Mouse (Mus musculus) stomach, embryonic 14.5 days (tissue): ENCODE measurements at regions not wholly inside any gene's neighbourhood (a gene's known extent, or its start where the extent isn't known, plus 50 kb on each side); places are given as distances from the start of the nearest gene placed in this dataset.

Experiments
- ATAC-seq: fragments of 200-750 bp; cut with Nextera tagmentation; 2 replicates; pipeline ENCODE4 v1.8.0; 2017; ENCODE audit warnings: low read depth, moderate TSS enrichment; ENCODE audit not compliant: insufficient number of reproducible peaks, insufficient read depth, low FRiP score
- H3K27ac ChIP-seq: fragments of 300-500 bp; sonication (generic); 2 replicates; pipeline ENCODE4 v1.5.1; 2014; ENCODE audit warnings: mild to moderate bottlenecking, low read length, moderate library complexity, mixed read lengths
- H3K27me3 ChIP-seq: fragments of 300-500 bp; sonication (generic); 2 replicates; pipeline ENCODE4 v1.6.1; 2014; ENCODE audit warnings: low read length, control low read depth, mixed read lengths; ENCODE audit not compliant: control insufficient read depth, insufficient read depth
- H3K36me3 ChIP-seq: fragments of 300-500 bp; sonication (generic); 2 replicates; pipeline ENCODE4 v1.6.1; 2014; ENCODE audit warnings: mild to moderate bottlenecking, control low read depth, low read length, moderate library complexity, mixed read lengths; ENCODE audit not compliant: control insufficient read depth, insufficient read depth
- H3K4me1 ChIP-seq: fragments of 300-500 bp; sonication (generic); 2 replicates; pipeline ENCODE4 v1.6.1; 2014; ENCODE audit warnings: low read length, control low read depth, mixed read lengths; ENCODE audit not compliant: control insufficient read depth, insufficient read depth
- H3K4me2 ChIP-seq: fragments of 300-500 bp; sonication (generic); replicated peaks from 2 replicates; pipeline ENCODE4 v1.6.1; 2014; ENCODE audit warnings: low read depth, low read length, control low read depth
- H3K4me3 ChIP-seq: fragments of 300-500 bp; sonication (generic); 2 replicates; pipeline ENCODE4 v1.5.1; 2014; ENCODE audit warnings: low read depth, low read length, control low read depth
- H3K9ac ChIP-seq: fragments of 300-500 bp; sonication (generic); replicated peaks from 2 replicates; pipeline ENCODE4 v1.6.1; 2014; ENCODE audit warnings: low read depth, mild to moderate bottlenecking, control low read depth, low read length, moderate library complexity, mixed read lengths
- H3K9me3 ChIP-seq: fragments of 300-500 bp; sonication (generic); 2 replicates; pipeline ENCODE4 v1.6.1; 2016; ENCODE audit warnings: low read depth, low read length, control low read depth; ENCODE audit not compliant: control insufficient read depth
- WGBS: fragments of 180-500 bp; shearing (Covaris S2); extraction: QIAGEN DNeasy Blood & Tissue Kit; methylation state at CpG from one replicate; pipeline ENCODE4 v1.1.7; 2014; 5-methylcytosine and 5-hydroxymethylcytosine counted together

DNA sequence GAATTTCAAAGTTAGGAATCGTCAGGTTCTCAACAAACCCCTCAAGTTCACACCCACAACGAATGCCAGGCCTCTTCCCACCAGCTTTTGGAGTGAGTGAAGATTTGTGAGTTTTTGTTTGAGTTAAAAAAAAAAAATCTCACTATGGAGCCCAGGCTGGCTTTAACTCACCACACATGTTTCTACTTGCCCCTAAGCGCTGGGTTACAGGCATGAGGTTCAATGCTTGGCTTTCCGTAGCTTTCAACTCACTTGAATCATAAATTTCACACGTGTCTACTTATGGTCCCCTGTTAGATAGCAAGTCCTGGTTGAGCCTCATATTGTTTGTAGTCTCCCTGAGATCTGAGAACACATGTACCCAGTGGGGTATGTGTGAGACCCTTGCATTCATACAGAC, 122.8 kb upstream of the Efna5 start:
- no peaks in the 10 kb centered on the region for H3K36me3 ChIP-seq
- H3K9me3 ChIP-seq: no peaks in the 10 kb centered on the region
- H3K9ac ChIP-seq: no peak overlapping the region
- 83% methylated on average over 5 of the region's 5 CpGs for WGBS
- ATAC-seq: no peak
- no peaks in the 10 kb centered on the region for H3K27me3 ChIP-seq
- H3K4me1 ChIP-seq: peaks cover 13% of the 10 kb centered on the region; the same call in 1 of the 2 replicates
- no peak overlapping the region for H3K4me3 ChIP-seq
- H3K27ac ChIP-seq: no peak overlapping the region
- no peak overlapping the region for H3K4me2 ChIP-seq

DNA sequence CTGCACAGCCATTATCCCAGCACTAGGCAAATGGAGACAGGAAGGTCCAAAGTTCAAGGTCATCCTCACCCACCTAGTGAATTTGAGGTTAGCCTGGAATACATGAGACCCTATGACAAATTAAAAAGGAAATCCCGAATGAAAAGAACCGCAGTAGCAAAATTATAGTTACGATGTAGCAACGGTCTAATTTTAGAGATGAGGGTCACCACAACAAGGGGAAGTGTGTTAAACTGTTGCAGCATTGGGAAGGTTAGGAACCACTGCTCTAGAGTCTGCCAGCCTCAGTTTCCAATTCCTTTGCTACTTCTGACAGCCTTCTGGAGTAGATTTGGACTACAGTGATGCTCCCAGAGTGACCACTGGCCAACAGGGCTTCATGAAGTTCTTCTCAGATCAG, 121.6 kb upstream of the Efna5 start:
- no peaks in the 10 kb centered on the region for H3K9me3 ChIP-seq
- no peak for ATAC-seq
- no peaks in the 10 kb centered on the region for H3K36me3 ChIP-seq
- no peak overlapping the region for H3K27ac ChIP-seq
- no peak overlapping the region for H3K9ac ChIP-seq
- WGBS: 95% methylated on average over 4 of the region's 4 CpGs
- no peaks in the 10 kb centered on the region for H3K27me3 ChIP-seq
- H3K4me3 ChIP-seq: no peak overlapping the region
- peaks cover 5% of the 10 kb centered on the region; the same call in 1 of the 2 replicates for H3K4me1 ChIP-seq
- H3K4me2 ChIP-seq: no peak overlapping the region

DNA sequence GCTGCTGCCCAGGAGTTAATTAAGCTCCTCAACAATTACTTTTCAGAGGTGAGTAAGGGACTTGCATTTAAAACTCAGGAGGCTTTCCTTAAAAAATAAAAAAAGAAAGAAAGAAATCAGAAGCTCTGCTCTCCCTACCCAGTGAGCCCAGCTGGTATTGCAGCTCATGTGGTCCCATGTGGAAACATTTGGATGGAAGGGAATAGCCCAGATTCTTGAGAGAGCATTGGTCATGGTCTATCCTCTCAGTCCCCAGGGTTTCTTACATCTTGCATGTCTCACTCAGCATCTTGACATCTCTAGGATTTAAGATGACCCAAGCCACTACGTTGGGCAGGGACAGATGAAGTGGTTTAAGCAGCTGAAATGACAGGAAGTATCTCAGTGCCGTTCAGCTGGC, 120.8 kb upstream of the Efna5 start:
- Histone ChIP-seq H3K9me3 (no peaks in the 10 kb centered on the region), H3K9ac (no peak overlapping the region), H3K36me3 (no peaks in the 10 kb centered on the region), H3K4me2 (no peak overlapping the region), H3K27ac (no peak overlapping the region), H3K4me1 (no peaks in the 10 kb centered on the region), H3K27me3 (no peaks in the 10 kb centered on the region), H3K4me3 (no peak overlapping the region)
- 57% methylated on average over 2 of the region's 2 CpGs for WGBS
- no peak for ATAC-seq

DNA sequence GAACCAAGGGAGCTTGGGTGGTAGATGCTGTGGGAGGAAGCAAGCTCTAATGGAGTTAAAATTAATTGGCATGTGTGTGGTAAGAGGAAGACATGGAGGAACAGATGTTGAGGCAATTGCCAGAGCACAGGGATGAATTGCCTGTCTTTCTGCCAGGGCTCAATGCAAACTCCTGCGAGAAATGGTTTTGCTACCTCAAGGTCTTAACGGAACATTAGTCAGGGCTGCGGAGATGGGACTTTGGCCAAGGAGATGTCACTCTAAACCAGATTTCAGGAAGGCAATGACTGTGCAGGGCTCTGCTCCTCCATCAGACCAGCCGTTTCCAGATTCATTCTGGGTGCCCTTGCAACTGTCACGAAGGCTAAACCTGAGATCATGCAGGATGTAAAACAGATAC, 116.6 kb upstream of the Efna5 start:
- ATAC-seq: no peak

DNA sequence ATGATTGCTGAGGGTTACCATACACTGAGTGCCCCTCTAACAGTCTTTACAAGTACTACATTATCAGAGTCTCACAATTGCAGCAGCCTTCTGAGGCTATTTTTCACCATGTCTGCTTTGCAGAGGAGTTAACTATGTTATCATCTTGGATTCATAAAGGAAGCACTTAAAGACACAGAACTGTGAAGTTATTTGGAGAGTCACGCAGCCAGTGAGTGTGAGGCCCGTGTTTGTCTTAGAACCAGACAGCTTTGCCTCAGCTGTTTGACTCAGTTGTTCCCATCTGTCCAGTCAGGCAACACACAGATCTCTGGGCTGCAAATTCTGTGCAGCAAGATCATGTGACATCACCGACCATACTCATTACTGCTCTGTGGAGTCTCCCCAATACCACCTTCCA, 114.2 kb upstream of the Efna5 start:
- Histone ChIP-seq H3K9me3 (no peaks in the 10 kb centered on the region), H3K4me1 (no peaks in the 10 kb centered on the region), H3K9ac (no peak overlapping the region), H3K4me2 (no peak overlapping the region), H3K4me3 (no peak overlapping the region), H3K27me3 (no peaks in the 10 kb centered on the region), H3K36me3 (no peaks in the 10 kb centered on the region), H3K27ac (no peak overlapping the region)
- 64% methylated on average over 3 of the region's 3 CpGs for WGBS
- ATAC-seq: no peak

More for the DNA sequence above, 116.6 kb upstream of the Efna5 start:
- no peak overlapping the region for H3K27ac ChIP-seq
- no peak overlapping the region for H3K4me3 ChIP-seq
- no peaks in the 10 kb centered on the region for H3K27me3 ChIP-seq
- no peak overlapping the region for H3K4me2 ChIP-seq
- H3K9ac ChIP-seq: no peak overlapping the region
- no peaks in the 10 kb centered on the region for H3K4me1 ChIP-seq
- WGBS: 59% methylated on average over 5 of the region's 5 CpGs
- H3K36me3 ChIP-seq: no peaks in the 10 kb centered on the region
- H3K9me3 ChIP-seq: no peaks in the 10 kb centered on the region

DNA sequence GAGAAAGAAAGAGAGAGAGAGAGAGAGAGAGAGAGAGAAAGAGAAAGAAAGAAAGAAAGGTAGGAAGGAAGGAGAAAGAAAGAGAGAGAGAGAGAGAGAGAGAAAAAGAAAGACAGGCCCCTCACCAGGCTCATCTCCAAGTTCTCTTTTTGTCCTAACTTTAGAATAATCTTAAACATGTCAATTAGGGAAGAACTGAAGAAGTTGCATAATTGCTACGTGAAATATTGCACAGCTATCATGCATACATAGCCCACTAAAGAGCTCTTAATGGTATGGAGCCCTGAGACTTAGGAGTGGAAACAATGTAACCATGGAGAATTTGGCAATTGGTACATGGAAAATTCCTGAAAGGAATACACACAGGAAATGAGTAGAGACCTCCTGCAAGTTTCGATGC, 111.9 kb upstream of the Efna5 start:
- Histone ChIP-seq H3K27ac (no peak overlapping the region), H3K9me3 (no peaks in the 10 kb centered on the region), H3K4me3 (no peak overlapping the region), H3K4me1 (no peaks in the 10 kb centered on the region), H3K4me2 (no peak overlapping the region), H3K9ac (no peak overlapping the region), H3K27me3 (no peaks in the 10 kb centered on the region), H3K36me3 (no peaks in the 10 kb centered on the region)
- ATAC-seq: no peak
- 92% methylated on average over 2 of the region's 2 CpGs for WGBS

DNA sequence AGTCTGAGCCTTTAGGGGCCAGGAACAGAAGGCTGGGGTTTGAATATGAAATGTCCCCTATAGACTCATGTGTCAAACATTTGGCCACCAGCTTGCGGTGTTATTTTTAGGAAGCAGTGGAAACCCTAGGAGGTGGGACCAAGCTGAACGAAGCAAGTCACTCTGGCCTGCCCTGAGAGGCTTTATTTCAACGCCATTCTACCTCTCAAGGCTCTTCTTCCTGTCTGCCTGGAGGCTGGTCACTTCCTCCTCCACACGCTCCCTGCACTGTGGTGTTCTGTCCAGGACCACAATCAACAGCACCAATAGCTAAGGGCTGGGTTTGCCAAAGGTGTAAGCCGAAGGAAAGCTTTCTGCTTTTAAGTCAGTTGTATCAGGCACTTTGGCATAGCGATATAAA, 105.2 kb upstream of the Efna5 start:
- Histone ChIP-seq H3K36me3 (no peaks in the 10 kb centered on the region), H3K4me2 (no peak overlapping the region)

DNA sequence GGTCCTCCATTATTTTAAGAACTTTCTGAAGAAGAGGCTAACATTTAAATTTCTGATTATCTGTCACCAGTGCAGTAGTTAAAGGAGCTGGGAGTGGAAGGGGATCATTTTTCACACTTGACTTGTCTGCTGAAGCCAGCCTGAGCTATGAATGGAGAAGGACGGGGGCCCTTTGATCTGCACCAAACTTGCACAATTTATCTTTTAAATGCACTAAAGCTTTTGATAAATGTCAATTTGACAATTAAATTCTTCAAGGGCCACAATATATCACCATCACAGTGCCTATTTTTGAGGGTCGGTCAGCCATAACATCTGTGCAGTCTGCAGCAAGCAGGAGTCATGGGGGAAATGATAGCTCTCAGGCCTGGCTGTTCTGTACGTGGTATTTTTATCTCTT, 99.2 kb upstream of the Efna5 start:
- 17% methylated on average over 3 of the region's 3 CpGs for WGBS
- Histone ChIP-seq H3K36me3 (no peaks in the 10 kb centered on the region), H3K27ac (0 out of 2 replicates have a peak overlapping the region, but pooled peaks have one; percentile 3), H3K27me3 (no peaks in the 10 kb centered on the region), H3K4me3 (no peak overlapping the region), H3K4me2 (no peak overlapping the region), H3K9ac (no peak overlapping the region), H3K9me3 (no peaks in the 10 kb centered on the region), H3K4me1 (no peaks in the 10 kb centered on the region)
- no peak for ATAC-seq

More for the DNA sequence above, 105.2 kb upstream of the Efna5 start:
- Histone ChIP-seq H3K9me3 (no peaks in the 10 kb centered on the region), H3K9ac (no peak overlapping the region), H3K27me3 (no peaks in the 10 kb centered on the region), H3K4me1 (no peaks in the 10 kb centered on the region), H3K4me3 (no peak overlapping the region), H3K27ac (no peak overlapping the region)
- ATAC-seq: no peak
- 78% methylated on average over 6 of the region's 6 CpGs for WGBS

DNA sequence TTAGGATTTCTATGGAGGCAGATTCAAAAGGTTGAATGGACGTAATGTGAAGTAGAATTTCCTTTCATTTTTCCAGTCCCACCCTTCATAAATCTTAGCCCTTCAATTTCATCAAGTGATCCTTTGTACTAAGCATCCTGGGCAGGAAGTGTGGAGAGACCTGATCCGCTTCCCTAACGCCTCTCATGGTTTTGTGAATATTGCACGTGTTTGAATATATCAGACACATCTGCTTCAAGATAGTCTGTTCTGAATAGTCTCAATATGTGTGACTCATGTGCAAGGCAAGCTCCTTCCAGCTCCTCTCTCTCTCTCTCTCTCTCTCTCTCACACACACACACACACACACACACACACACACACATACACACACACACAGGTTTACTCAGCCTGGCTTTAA, 96.4 kb upstream of the Efna5 start:
- Histone ChIP-seq H3K9me3 (peaks cover 7% of the 10 kb centered on the region; the same call in 1 of the 2 replicates), H3K27me3 (no peaks in the 10 kb centered on the region), H3K36me3 (no peaks in the 10 kb centered on the region), H3K4me1 (no peaks in the 10 kb centered on the region), H3K4me3 (no peak overlapping the region), H3K9ac (no peak overlapping the region), H3K27ac (no peak overlapping the region), H3K4me2 (no peak overlapping the region)
- no peak for ATAC-seq
- WGBS: 65% methylated on average over 4 of the region's 4 CpGs
